Mouse (Mus musculus) olfactory bulb, adult 2 months (tissue): Measurements from ENCODE around the gene Macrod1.

Experiments used
- CTCF ChIP-seq: fragments of 200-500 bp; IDR thresholded peaks from 2 replicates; pipeline ENCODE4 v1.5.1; 2012; ENCODE audit warnings: low read depth, mild to moderate bottlenecking, low read length, moderate library complexity; ENCODE audit not compliant: insufficient read depth
- POLR2A ChIP-seq: fragments of 200-500 bp; IDR thresholded peaks from 2 replicates; pipeline ENCODE4 v1.6.1; 2012; ENCODE audit warnings: mild to moderate bottlenecking, low read depth, low read length, moderate library complexity; ENCODE audit not compliant: insufficient read depth

DNA sequence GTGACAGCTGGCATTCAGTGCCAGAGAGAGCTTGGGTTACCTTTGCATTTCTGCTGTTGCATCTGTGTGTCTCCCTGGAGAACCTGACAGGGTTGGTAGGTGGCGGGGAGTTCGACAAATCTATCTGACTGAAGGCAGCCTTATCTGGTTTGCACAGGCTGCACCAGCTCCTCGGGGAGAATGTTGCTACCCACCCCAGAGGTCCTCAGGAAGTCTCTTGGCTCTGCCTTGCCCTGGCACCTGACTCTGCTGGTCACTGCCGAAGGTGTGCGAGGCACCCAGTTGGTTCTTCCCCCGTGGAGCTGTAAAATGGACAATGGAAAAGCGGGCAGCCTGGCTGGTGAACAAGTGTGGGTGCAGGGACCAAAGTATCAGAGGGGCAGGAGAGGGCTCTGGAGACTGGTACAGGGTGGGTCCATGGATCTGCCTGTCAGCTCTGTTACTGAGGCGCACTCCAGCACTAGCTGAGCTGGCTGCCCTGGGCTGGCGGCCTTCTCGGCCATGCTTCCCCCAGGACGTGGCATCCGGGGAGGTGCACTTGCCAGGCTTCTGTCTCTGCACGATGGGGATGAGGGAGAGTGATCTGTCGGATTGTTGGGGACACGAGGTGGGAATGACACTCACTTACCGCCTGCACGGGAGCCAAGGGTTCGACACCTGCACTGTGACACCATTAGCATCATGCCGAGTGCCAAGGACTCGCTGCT is 10.9 kb downstream of the Macrod1 start:
- TF ChIP-seq CTCF (no peak), POLR2A (no peak)
